Mouse (Mus musculus) liver, embryonic 13.5 days (tissue): ENCODE results near the gene Rbm44. TPM values are rescaled to one million over a fixed set of nuclear protein-coding genes. Genes with fewer than 3 reads are reported as not detected.

Source experiments
- ATAC-seq: fragments of 200-750 bp; cut with Nextera tagmentation; 2 replicates; pipeline ENCODE4 v1.8.0; 2017; ENCODE audit warnings: low read depth, mild to moderate bottlenecking, moderate number of reproducible peaks, moderate library complexity
- DNase-seq: peaks from one replicate; pipeline ENCODE4 v3.0.0; 2022
- H3K27ac ChIP-seq: fragments of 300-500 bp; sonication (generic); 2 replicates; pipeline ENCODE4 v1.5.1; 2015; ENCODE audit warnings: moderate library complexity, mild to moderate bottlenecking, inconsistent platforms
- H3K27me3 ChIP-seq: fragments of 300-500 bp; sonication (generic); 2 replicates; pipeline ENCODE4 v1.6.1; 2015; ENCODE audit warnings: mild to moderate bottlenecking, inconsistent platforms
- H3K36me3 ChIP-seq: fragments of 300-500 bp; sonication (generic); 2 replicates; pipeline ENCODE4 v1.6.1; 2015; ENCODE audit warnings: mild to moderate bottlenecking, inconsistent platforms
- H3K4me1 ChIP-seq: fragments of 300-500 bp; sonication (generic); replicated peaks from 2 replicates; pipeline ENCODE4 v1.6.1; 2015; ENCODE audit warnings: inconsistent platforms
- H3K4me2 ChIP-seq: fragments of 300-500 bp; sonication (generic); 2 replicates; pipeline ENCODE4 v1.6.1; 2015; ENCODE audit warnings: inconsistent platforms, mild to moderate bottlenecking, moderate library complexity
- H3K4me3 ChIP-seq: fragments of 300-500 bp; sonication (generic); replicated peaks from 2 replicates; pipeline ENCODE4 v1.5.1; 2015; ENCODE audit warnings: mild to moderate bottlenecking, inconsistent platforms
- H3K9ac ChIP-seq: fragments of 300-500 bp; sonication (generic); 2 replicates; pipeline ENCODE4 v1.6.1; 2015; ENCODE audit warnings: mild to moderate bottlenecking, inconsistent platforms
- H3K9me3 ChIP-seq: fragments of 300-500 bp; sonication (generic); replicated peaks from 2 replicates; pipeline ENCODE4 v1.6.1; 2016; ENCODE audit warnings: inconsistent platforms
- WGBS: fragments of 180-500 bp; shearing (Covaris S2); methylation state at CpG from one replicate; pipeline ENCODE4 v1.1.7; 2015; ENCODE audit not compliant: insufficient replicate concordance; 5-methylcytosine and 5-hydroxymethylcytosine counted together
- polyA plus RNA-seq: library from polyadenylated mRNA; unstranded; fragments of >200 nt; fragmentation: Nextera tagmentation; extraction: Ambion mirVana; gene quantifications from 2 replicates; pipeline ENCODE4 v1.2.1, GENCODE M21; 2015

Rbm44 gene
- polyA plus RNA-seq, 1 experiment from 2014 or later, result 1.2 TPM

GRCm38 (mm10) chr1:91112606-91113005 lies 32.3 kb upstream of the Rbm44 start:
- ATAC-seq (no peak), DNase-seq (no peak)
- H3K9ac ChIP-seq, result no peak overlapping the region
- H3K36me3 ChIP-seq, result peaks cover 20% of the 10 kb centered on the region
- no peak overlapping the region for H3K4me2 ChIP-seq
- no peaks in the 10 kb centered on the region for H3K9me3 ChIP-seq
- H3K4me3 ChIP-seq, result no peak overlapping the region
- WGBS, result 72% methylated on average over 4 of the region's 4 CpGs
- H3K27ac ChIP-seq, result no peak overlapping the region
- no peaks in the 10 kb centered on the region for H3K4me1 ChIP-seq
- H3K27me3 ChIP-seq, result no peaks in the 10 kb centered on the region

GRCm38 (mm10) chr1:91122121-91122520 lies 22.8 kb upstream of the Rbm44 start:
- Histone ChIP-seq H3K4me3 (no peak overlapping the region), H3K27ac (no peak overlapping the region), H3K27me3 (no peaks in the 10 kb centered on the region), H3K36me3 (peaks cover 42% of the 10 kb centered on the region), H3K9me3 (no peaks in the 10 kb centered on the region), H3K4me2 (no peak overlapping the region), H3K4me1 (no peaks in the 10 kb centered on the region), H3K9ac (no peak overlapping the region)
- DNase-seq (no peak), ATAC-seq (no peak)
- WGBS, result 82% methylated on average over 11 of the region's 11 CpGs

GRCm38 (mm10) chr1:91123004-91123403 lies 21.9 kb upstream of the Rbm44 start:
- Histone ChIP-seq H3K9ac (no peak overlapping the region), H3K9me3 (no peaks in the 10 kb centered on the region), H3K27me3 (no peaks in the 10 kb centered on the region), H3K4me2 (no peak overlapping the region), H3K4me1 (no peaks in the 10 kb centered on the region), H3K4me3 (no peak overlapping the region), H3K36me3 (peaks cover 47% of the 10 kb centered on the region), H3K27ac (no peak overlapping the region)
- ATAC-seq, result no peak
- WGBS, result 70% methylated on average over 5 of the region's 5 CpGs
- DNase-seq, result no peak

- Histone ChIP-seq H3K4me3 (no peak overlapping the region), H3K36me3 (peaks cover 51% of the 10 kb centered on the region), H3K4me2 (no peak overlapping the region), H3K4me1 (no peaks in the 10 kb centered on the region), H3K9ac (no peak overlapping the region), H3K27me3 (no peaks in the 10 kb centered on the region), H3K9me3 (no peaks in the 10 kb centered on the region), H3K27ac (no peak overlapping the region)
- DNase-seq, result no peak
- no peak for ATAC-seq
- WGBS, result 43% methylated on average over 3 of the region's 3 CpGs
These were observed 21.4 kb upstream of the Rbm44 start for GRCm38 (mm10) chr1:91123466-91123865.

- 70% methylated on average over 4 of the region's 4 CpGs for WGBS
- H3K27ac ChIP-seq, result no peak overlapping the region
- no peak for ATAC-seq
- H3K4me2 ChIP-seq, result no peak overlapping the region
- H3K9ac ChIP-seq, result no peak overlapping the region
- H3K9me3 ChIP-seq, result no peaks in the 10 kb centered on the region
- H3K4me1 ChIP-seq, result no peaks in the 10 kb centered on the region
- no peaks in the 10 kb centered on the region for H3K27me3 ChIP-seq
- DNase-seq, result no peak
- no peak overlapping the region for H3K4me3 ChIP-seq
- H3K36me3 ChIP-seq, result peaks cover 39% of the 10 kb centered on the region
These were observed 16.0 kb upstream of the Rbm44 start for GRCm38 (mm10) chr1:91128849-91129248.

GRCm38 (mm10) chr1:91137036-91137435 lies 7.9 kb upstream of the Rbm44 start:
- H3K9ac ChIP-seq, result no peak overlapping the region
- no peak overlapping the region for H3K4me3 ChIP-seq
- no peaks in the 10 kb centered on the region for H3K36me3 ChIP-seq
- H3K27me3 ChIP-seq, result no peaks in the 10 kb centered on the region
- WGBS, result 66% methylated on average over 2 of the region's 2 CpGs
- no peak overlapping the region for H3K27ac ChIP-seq
- ATAC-seq (no peak), DNase-seq (no peak)
- no peak overlapping the region for H3K4me2 ChIP-seq
- no peaks in the 10 kb centered on the region for H3K9me3 ChIP-seq
- no peaks in the 10 kb centered on the region for H3K4me1 ChIP-seq

GRCm38 (mm10) chr1:91151509-91151908 lies 6.6 kb downstream of the Rbm44 start:
- Histone ChIP-seq H3K4me2 (no peak overlapping the region), H3K4me1 (no peaks in the 10 kb centered on the region), H3K9me3 (no peaks in the 10 kb centered on the region), H3K27me3 (no peaks in the 10 kb centered on the region), H3K9ac (no peak overlapping the region), H3K4me3 (no peak overlapping the region), H3K27ac (no peak overlapping the region), H3K36me3 (no peaks in the 10 kb centered on the region)
- no peak for DNase-seq
- 42% methylated on average over 2 of the region's 2 CpGs for WGBS
- no peak for ATAC-seq

- Histone ChIP-seq H3K9ac (no peak overlapping the region), H3K36me3 (no peaks in the 10 kb centered on the region), H3K4me1 (no peaks in the 10 kb centered on the region), H3K4me3 (no peak overlapping the region), H3K4me2 (no peak overlapping the region), H3K9me3 (no peaks in the 10 kb centered on the region), H3K27ac (no peak overlapping the region), H3K27me3 (no peaks in the 10 kb centered on the region)
- no peak for DNase-seq
- ATAC-seq, result no peak
- WGBS, result 62% methylated on average over 6 of the region's 6 CpGs
These were observed 21.9 kb downstream of the Rbm44 start for GRCm38 (mm10) chr1:91166798-91167197.

- Histone ChIP-seq H3K27ac (no peak overlapping the region), H3K4me2 (no peak overlapping the region), H3K4me1 (no peaks in the 10 kb centered on the region), H3K36me3 (no peaks in the 10 kb centered on the region), H3K4me3 (no peak overlapping the region), H3K9me3 (no peaks in the 10 kb centered on the region), H3K9ac (no peak overlapping the region), H3K27me3 (no peaks in the 10 kb centered on the region)
- ATAC-seq, result no peak
- WGBS, result 35% methylated on average over 4 of the region's 4 CpGs
- no peak for DNase-seq
These were observed 24.3 kb downstream of the Rbm44 start for GRCm38 (mm10) chr1:91169157-91169556.

GRCm38 (mm10) chr1:91174796-91175195 lies 29.9 kb downstream of the Rbm44 start:
- H3K9ac ChIP-seq, result no peak overlapping the region
- no peak overlapping the region for H3K4me3 ChIP-seq
- H3K36me3 ChIP-seq, result no peaks in the 10 kb centered on the region
- peaks cover 7% of the 10 kb centered on the region for H3K4me1 ChIP-seq
- no peaks in the 10 kb centered on the region for H3K9me3 ChIP-seq
- ATAC-seq (no peak), DNase-seq (no peak)
- no peak overlapping the region for H3K4me2 ChIP-seq
- H3K27me3 ChIP-seq, result peaks cover 8% of the 10 kb centered on the region
- WGBS, result 55% methylated on average over 5 of the region's 5 CpGs
- H3K27ac ChIP-seq, result no peak overlapping the region

GRCm38 (mm10) chr1:91176026-91176425 lies 31.1 kb downstream of the Rbm44 start:
- no peaks in the 10 kb centered on the region for H3K36me3 ChIP-seq
- ATAC-seq (no peak), DNase-seq (no peak)
- peaks cover 20% of the 10 kb centered on the region for H3K27me3 ChIP-seq
- no peak overlapping the region for H3K4me3 ChIP-seq
- no peak overlapping the region for H3K27ac ChIP-seq
- H3K9ac ChIP-seq, result no peak overlapping the region
- no peak overlapping the region for H3K4me2 ChIP-seq
- H3K9me3 ChIP-seq, result no peaks in the 10 kb centered on the region
- peaks cover 10% of the 10 kb centered on the region for H3K4me1 ChIP-seq
- 27% methylated on average over 3 of the region's 3 CpGs for WGBS

- Histone ChIP-seq H3K27me3 (peaks cover 25% of the 10 kb centered on the region), H3K4me1 (peaks cover 14% of the 10 kb centered on the region), H3K27ac (no peak overlapping the region), H3K4me2 (no peak overlapping the region), H3K4me3 (no peak overlapping the region), H3K36me3 (no peaks in the 10 kb centered on the region), H3K9ac (no peak overlapping the region), H3K9me3 (no peaks in the 10 kb centered on the region)
- 61% methylated on average over 4 of the region's 4 CpGs for WGBS
- ATAC-seq (no peak), DNase-seq (no peak)
These were observed 32.0 kb downstream of the Rbm44 start for GRCm38 (mm10) chr1:91176871-91177270.
